Mouse (Mus musculus): Measurements from ENCODE around the gene Igsf8.

The Igsf8 gene

GRCm38 (mm10) chr1:172323298-172323697 lies 61.9 kb downstream of the Igsf8 start:
- no peak for DNase-seq (ENCODE audit: low read depth, low spot score)

- DNase-seq (ENCODE audit: low read depth, low spot score): no peak
Observed at GRCm38 (mm10) chr1:172323801-172324359, 62.4 kb downstream of the Igsf8 start.

- peak; percentile 63 for DNase-seq (ENCODE audit: low read depth, low spot score)
Observed at GRCm38 (mm10) chr1:172324725-172325124, 63.3 kb downstream of the Igsf8 start.

- DNase-seq (ENCODE audit: low read depth, low spot score): no peak
Observed at GRCm38 (mm10) chr1:172325680-172326535, 64.5 kb downstream of the Igsf8 start.

- DNase-seq (ENCODE audit: low read depth, low spot score): no peak
Observed at GRCm38 (mm10) chr1:172326684-172327083, 65.2 kb downstream of the Igsf8 start.

GRCm38 (mm10) chr1:172327206-172328001 lies 66.0 kb downstream of the Igsf8 start:
- no peak for DNase-seq (ENCODE audit: low read depth, low spot score)

- no peak for DNase-seq (ENCODE audit: low read depth, low spot score)
Observed at GRCm38 (mm10) chr1:172328041-172328440, 66.6 kb downstream of the Igsf8 start.

GRCm38 (mm10) chr1:172328461-172328860 lies 67.0 kb downstream of the Igsf8 start:
- DNase-seq (ENCODE audit: low read depth, low spot score): no peak

- peak; percentile 59 for DNase-seq (ENCODE audit: low read depth, low spot score)
Observed at GRCm38 (mm10) chr1:172329131-172329530, 67.7 kb downstream of the Igsf8 start, which contains the start of gene Kcnj9. Gene Kcnj9 (minus strand): TSS chr1:172329318.

- no peak for DNase-seq (ENCODE audit: low read depth, low spot score)
Observed at GRCm38 (mm10) chr1:172329616-172330015, 68.2 kb downstream of the Igsf8 start.

- no peak for DNase-seq (ENCODE audit: low read depth, low spot score)
Observed at GRCm38 (mm10) chr1:172331422-172331947, 70.0 kb downstream of the Igsf8 start.

GRCm38 (mm10) chr1:172332925-172333324 lies 71.5 kb downstream of the Igsf8 start:
- DNase-seq (ENCODE audit: low read depth, low spot score): no peak

GRCm38 (mm10) chr1:172333512-172333911 lies 72.1 kb downstream of the Igsf8 start:
- no peak for DNase-seq (ENCODE audit: low read depth, low spot score)

GRCm38 (mm10) chr1:172335804-172336203 lies 74.4 kb downstream of the Igsf8 start:
- DNase-seq (ENCODE audit: low read depth, low spot score): no peak

GRCm38 (mm10) chr1:172337411-172338185 lies 76.2 kb downstream of the Igsf8 start:
- DNase-seq (ENCODE audit: low read depth, low spot score): no peak

GRCm38 (mm10) chr1:172340729-172341321 lies 79.4 kb downstream of the Igsf8 start, which contains the start of gene Kcnj10:
Gene Kcnj10 (plus strand): TSS chr1:172341210.
- DNase-seq (ENCODE audit: low read depth, low spot score): peak; percentile 66

GRCm38 (mm10) chr1:172341386-172341785 lies 79.9 kb downstream of the Igsf8 start:
- no peak for DNase-seq (ENCODE audit: low read depth, low spot score)

GRCm38 (mm10) chr1:172342729-172343128 lies 81.3 kb downstream of the Igsf8 start:
- DNase-seq (ENCODE audit: low read depth, low spot score): no peak

GRCm38 (mm10) chr1:172343914-172344313 lies 82.5 kb downstream of the Igsf8 start:
- DNase-seq (ENCODE audit: low read depth, low spot score): no peak

GRCm38 (mm10) chr1:172344820-172345219 lies 83.4 kb downstream of the Igsf8 start:
- DNase-seq (ENCODE audit: low read depth, low spot score): no peak

- DNase-seq (ENCODE audit: low read depth, low spot score): no peak
Observed at GRCm38 (mm10) chr1:172346707-172347106, 85.3 kb downstream of the Igsf8 start.
